Mouse (Mus musculus) cerebellum, postnatal 4 days (tissue): ENCODE data around the gene Fam3c.
"Not testable (repeated sequence)": the region's sequence is repeated elsewhere in the genome, so short reads cannot be mapped to it uniquely, and the experiment has no call there.

Experiments used
- DNase-seq, 2 experiments: peaks; one replicate each; pipeline ENCODE4 v3.0.0; 2022; ENCODE audit warnings: low spot score in 2 of 2, mixed read lengths in 1 of 2

The Fam3c gene

DNA sequence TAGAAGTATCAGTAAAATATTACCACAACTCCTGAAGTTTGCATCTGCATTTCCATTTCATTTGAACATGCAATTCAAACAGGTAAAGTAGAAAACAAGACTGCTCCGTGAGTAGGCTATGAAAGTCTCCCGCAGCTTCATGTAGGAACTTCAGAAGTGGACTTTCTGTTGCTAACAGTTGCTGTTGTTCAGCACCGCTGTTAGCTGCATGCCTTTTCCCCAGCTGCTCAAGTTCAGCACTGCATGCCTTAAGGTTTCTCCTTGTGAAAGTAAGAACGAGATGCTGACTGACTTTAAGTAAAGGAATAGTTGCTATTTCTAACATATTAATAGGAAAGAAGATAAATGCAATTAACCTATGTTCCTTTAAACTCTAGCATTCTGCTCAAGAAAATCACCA, 64.0 kb downstream of the Fam3c start:
- DNase-seq = no peak

DNA sequence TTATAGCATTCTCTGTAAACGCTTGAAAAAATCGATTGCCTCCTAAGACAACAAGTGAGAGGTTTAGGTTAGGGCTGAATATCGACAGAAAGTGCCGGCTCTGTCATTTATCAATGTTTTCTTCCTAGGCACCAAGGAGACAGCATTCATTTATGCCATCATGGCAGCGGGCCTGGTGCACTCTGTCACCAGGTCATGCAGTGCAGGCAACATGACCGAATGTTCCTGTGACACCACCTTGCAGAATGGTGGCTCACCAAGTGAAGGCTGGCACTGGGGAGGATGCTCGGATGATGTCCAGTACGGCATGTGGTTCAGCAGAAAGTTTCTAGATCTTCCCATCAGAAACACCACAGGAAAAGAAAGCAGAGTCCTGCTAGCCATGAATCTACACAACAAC, 65.3 kb downstream of the Fam3c start:
- no peak for DNase-seq

DNA sequence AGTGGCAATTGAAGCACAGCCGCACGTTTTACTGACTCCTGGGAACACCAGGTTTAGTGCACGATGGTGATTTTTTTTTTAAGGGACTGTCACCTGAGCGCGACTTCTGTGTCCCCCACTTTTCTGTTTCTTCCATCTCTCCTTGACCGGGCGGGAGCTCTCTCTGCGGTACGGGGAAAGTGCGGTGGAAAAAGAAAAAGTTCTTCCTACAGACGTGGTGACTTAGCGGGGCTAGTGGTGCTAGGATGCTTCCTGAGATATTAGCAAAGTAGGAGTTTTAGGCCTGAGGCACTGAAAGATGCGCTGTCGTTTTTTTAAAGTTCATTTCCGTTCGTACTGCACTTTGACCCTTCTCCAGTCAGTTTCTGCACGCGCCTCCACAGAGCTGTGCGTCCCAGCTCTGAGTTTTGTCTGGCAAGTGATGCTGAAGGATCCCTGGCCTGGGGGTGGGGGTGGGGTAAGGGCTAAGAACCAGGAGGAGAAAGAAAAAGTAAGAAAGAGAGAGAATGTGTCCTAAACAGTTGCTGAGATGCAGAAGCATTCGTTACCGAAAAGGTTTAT, 66.5 kb downstream of the Fam3c start:
- no peak for DNase-seq

DNA sequence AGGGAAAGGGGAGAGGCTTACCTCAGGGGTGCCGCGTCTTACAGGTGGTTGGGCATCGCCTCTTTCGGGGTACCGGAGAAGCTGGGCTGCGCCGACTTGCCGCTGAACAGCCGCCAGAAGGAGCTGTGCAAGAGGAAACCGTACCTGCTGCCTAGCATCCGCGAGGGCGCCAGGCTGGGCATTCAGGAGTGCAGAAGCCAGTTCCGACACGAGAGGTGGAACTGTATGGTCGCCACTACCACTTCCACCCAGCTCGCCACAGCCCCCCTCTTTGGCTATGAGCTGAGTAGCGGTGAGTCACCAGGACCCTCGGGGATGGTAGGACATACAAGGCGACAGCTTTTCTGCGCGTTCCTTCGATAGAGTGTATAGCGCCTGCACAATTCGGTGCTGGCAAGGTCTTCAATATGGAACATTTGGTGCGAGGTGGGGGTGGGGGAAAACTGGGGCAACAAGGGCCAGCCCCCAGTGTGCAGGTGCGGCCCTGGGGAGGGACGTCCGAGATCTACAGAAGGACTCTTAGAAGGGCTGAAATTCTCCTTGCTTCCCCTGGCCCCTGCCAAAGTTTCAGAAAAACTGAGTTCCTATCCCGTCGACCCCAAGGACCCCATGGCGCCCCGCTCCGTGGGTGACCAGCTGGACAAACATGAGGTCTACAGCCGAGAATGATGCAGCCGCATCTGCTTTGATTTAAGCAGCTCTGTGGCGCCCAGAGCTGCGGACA, 67.1 kb downstream of the Fam3c start:
- peak in 1 of 2 experiments; percentile 18 for DNase-seq

DNA sequence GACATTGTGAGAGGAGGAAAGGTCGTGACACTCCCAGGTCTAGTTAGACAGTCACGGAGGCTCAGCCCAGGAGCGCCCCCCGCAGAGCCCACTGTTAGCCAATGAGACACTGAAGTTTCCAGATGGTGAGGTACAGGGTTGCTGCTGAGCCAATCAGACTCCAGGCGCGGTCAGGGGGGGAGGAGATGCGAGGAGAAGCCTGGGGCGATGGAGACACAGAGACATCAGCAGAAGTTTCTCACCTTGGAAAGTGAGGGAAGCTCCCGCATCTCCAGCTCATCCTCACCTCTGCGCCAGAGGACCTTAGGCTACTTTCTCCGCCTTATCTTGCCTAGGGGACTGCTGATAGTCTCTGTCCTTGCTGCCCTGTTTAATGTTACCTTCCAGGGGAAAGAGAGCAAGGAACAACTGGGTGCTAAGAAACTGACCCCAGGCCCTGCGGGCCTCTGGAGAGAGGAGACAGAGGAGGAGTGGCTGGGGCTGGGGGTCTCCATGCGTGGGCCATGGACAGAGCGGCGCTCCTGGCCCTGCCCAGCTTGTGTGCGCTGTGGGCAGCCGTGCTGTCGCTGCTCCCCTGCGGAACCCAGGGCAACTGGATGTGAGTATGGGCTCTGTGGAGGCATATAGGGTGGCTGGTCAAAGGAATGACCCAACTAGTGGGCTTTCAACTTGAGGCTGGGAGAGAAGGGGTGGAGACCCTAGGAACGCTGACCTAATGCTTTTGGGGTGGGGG, 67.9 kb downstream of the Fam3c start, which contains the start of gene Wnt16:
Gene Wnt16, plus strand, starts transcription at position 224 of the 733 bp plus-strand sequence.
- DNase-seq = no peak

DNA sequence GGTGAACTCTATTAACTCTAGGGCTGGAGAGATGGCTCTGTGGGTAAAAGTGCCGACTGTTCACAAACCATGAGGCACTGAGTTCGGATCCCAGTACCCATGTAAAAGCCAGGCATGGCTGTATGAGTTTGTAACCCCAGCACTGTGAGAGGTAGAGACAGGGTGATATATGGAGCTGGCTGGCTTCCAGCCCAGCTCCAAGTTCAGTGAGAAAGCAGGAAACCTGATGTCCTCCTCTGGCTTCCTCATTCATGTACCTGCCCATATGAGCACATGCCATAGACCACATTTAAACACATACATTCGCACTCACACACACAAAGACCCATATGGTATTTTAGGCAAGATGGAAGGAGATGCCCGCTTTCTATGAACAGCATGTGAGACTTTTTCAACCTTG, 73.6 kb downstream of the Fam3c start:
- DNase-seq = no peak

DNA sequence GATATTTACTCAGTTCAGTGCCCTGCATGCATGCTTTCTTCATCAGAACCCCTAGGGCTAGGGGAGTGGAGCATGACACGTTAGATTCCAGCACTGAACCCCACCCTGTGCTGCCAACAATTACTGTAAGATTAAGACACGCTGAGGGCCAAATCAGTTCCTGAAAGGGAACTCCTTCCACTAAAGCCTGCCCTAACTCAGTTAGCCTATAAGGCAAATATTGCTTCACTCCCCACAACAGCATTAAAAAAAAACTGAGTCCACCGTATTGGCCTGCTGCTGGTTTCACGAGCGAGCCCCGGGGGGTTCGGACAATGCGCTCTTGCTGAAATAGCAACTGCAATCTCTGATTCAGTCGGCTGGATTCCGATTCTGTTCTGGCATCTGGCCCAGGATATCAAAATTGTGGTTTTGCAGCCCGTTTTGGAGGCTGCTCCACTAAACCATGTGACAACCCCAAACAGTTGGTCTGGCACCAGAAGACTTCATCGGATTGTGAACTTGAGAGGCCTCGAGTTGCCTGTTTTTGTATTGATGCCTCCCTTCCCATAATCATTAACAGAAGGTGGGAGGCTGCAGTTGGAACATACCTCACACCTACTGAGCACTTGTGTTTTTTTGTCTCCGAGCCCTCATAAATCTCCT, 75.7 kb downstream of the Fam3c start:
- DNase-seq = peak in 1 of 2 experiments; percentile 29

DNA sequence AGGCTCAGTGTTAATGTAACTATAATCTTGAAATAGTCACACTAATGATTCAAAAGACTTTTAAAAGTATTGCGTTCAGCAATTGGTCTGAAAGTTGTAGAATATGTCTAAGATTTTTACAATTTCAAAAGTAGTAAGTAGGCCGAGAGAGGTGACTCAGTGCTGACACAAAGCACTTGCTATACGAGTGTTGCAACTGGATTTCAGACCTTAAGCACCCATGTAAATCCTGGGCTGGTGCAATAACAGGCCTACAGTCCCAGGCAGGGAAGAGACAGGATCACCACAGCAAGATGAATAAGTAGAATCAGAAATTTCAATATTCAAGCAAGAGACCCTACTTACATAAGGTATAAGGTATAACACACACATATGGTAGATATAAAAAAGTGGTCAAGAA, 78.1 kb downstream of the Fam3c start:
- no peak for DNase-seq

DNA sequence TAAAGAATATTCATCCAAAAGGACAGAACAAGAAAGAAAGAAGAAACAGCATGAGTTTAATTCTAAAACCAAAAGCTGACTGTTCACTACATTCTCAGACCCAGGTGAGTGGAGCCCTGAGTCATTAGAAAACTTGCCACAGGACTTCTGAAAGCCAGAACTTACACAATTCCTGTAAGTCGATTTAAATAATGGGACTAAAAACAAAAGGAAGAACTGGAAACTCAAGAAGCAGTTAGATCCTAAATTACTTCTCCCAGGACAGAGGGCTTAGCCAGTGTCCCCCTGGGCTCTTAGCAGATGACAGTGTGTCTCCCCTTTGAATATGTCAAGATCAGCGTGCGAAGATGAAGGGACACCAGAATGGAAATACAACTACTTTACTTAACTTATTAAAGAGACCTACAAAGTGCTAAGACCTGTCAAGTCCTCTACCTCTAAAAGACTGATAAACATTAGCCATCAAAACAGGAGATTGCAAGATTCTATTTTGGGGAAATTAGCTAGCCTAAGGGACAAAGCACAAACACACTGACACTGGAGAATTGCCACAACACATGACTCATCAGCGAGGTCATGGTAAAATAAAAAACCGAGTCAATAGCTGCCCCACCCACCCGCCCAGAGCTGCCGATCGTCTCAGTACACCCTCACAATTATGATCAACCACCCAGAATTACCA, 86.1 kb downstream of the Fam3c start:
- no peak for DNase-seq

DNA sequence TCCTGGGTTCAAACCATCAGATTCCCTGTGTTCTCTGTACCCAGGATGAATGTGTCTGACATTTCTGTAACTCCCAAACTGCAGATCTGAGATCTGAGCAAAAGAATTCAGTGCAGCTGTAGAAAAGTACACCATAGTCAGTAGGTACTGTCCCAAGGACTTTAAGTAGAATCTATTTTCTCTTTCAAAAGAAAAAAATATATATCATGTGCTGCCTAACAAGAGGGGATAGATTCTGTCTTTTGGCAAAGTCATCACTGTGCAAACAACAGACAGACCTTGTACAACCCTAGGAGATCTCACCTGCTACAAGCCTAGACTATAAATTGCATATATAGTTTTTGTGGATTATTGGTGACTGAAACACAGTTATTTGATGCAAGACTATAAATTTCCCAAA, 87.4 kb downstream of the Fam3c start:
- no peak for DNase-seq

DNA sequence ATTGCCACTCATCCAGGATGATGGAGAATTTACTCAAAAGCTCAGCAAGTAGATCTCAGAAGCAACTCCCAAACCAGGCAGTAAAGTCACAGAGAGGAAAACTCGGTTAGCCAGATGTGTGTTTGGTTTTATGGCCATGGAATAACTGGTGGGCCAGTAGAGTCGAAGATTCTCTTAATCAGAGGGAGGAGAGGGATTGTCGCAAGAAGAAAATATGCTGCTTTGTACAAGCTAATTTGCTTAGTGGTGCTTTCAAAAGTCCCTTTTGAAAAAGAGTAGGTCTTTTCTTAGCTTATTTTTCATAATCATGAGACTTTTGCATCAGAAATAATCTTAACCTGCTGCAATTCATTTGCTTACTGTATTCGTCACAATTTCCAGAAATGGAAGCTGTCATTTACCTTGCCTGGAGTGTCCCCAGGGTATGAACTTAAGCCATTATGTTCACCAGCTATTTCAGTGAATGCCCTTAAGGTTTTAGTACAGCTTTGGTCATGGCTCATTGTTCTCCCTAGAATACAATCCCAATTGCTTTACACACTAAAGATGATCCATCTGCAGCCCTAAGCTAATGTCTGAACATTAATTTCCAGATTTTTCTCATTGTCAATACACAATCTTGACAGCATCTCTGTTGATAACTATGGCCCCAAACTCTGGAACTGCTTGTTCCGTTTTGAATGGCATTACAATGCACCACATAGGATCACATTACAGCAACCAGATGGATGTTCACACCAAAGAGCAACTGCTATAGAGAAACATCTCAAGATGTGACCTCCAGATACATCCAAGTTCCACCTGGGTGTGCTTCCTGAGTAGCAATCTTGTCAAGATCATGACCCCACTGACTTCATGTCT, 88.0 kb downstream of the Fam3c start:
- no peak for DNase-seq

DNA sequence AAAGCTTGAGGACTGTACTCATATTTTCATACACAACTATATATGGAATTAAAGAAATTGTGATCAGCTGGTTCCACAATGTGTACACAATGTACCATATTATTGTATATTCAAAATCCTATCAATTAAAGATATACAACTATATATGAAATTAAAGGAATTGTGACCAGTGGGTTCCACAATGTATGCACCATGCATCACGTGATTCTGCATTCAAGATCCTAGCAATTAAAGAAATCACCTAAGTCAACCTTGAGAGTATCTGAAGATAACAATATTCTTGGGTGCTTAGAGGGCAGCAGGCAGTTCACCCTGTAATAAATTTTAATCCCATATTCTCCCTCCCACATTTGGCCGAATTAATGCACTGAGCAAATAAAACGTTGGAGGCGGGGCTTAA, 90.0 kb downstream of the Fam3c start:
- no peak for DNase-seq

DNA sequence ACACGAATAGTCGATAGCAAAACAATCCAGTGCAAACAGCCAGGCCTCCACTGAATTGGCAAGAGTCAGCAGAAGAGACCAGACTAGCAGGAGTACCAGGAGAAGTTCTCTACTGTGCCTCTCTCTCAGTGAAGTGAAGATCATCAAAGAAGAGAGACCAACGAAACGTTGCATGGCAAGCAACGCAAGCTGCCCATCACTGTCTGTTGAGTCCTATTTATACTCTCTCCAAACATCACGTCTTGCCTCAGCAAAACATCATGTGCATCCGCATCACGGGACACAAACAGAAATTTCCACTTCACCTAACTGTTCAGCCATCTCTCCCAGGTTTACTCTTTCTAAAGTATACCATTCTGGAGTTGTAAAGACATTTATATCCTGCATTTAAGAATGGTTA, 91.9 kb downstream of the Fam3c start:
- DNase-seq = not testable (repeated sequence)

DNA sequence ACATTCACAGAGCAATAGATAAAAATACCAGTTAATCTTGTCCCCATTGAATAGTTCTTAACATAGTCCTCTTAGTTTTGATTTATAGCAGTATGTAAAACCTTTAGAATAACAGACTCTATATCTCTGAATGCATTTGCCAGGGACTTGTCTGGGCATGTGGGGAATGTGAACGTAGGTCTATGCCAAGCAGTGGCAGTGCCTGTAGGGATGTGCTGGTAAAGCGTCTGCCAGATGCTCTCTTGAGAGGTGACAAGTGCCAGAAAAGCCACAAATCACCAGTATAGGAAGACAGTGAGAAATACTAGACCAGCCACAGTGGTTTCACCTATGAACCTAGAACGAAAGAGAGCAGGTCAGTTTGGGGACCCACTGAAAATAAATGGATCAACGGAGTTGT, 93.5 kb downstream of the Fam3c start:
- no peak for DNase-seq

DNA sequence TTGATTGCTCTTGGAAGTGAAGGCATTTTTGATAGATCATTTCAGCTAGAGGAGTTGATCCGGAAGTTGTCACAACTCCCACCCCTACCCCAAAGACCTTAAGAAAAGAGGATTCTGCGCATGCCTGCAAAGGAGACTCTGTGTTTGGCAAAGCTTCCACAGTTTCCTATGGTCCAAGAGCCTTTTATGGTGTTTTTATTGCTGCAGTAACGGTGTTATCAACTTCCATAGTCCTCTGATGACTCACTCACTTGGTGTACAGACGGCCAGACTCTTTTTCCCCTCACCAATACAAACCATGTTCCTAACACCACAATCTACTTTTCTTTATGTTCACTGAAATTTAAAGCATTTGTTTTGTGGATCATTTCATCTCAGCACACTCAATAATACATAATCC, 97.3 kb downstream of the Fam3c start:
- no peak for DNase-seq
